Mouse (Mus musculus) testis, adult 2 months (tissue): ENCODE results near the gene Nat10.

ENCODE experiments used
- CTCF ChIP-seq: fragments of 200-500 bp; IDR thresholded peaks from 2 replicates; pipeline ENCODE4 v1.5.1; 2012; ENCODE audit warnings: low read depth, mild to moderate bottlenecking, inconsistent platforms, low read length, moderate library complexity; ENCODE audit not compliant: control insufficient read depth, insufficient read depth, insufficient replicate concordance
- POLR2A ChIP-seq: fragments of 200-500 bp; IDR thresholded peaks from 2 replicates; pipeline ENCODE4 v1.6.1; 2012; ENCODE audit warnings: low read depth, mild to moderate bottlenecking, inconsistent platforms, low read length, moderate library complexity; ENCODE audit not compliant: control insufficient read depth

DNA sequence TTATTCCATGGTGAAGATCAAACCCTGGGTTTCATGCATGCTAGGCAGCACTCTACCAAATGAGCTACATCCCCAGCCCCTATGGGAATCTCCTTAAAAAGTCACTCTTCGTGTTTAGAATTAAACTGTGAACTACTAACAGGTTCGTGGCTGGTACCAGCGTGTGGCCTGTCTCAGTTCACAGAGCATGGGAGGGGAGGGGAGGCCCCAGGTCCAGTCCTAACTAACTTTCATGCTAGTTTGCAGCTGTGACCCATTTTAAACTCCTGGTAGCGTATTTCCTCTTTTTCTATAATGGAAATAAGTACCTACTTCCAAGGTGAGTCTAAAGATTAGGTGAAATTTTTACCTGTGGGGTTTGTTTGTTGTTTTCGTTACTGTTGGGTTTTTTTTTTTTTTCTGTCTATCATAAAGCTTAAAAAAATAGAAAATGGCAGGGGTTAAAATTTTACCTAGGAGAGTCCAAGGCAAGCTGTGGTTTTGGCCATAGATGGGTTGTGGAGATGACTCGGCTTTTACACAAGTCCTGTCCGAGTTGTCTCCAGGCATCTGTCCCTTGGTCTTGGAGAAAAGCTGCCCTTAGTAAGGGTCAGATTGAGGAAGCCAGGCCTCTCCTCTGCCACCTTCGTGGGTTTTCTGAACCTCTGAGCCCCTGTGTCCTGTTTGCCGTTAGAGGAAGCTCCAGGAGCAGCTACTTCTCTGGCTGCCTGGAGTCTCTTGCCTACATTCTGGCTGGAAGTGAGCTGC lies 80.5 kb downstream of the Nat10 start:
- TF ChIP-seq POLR2A (no peak), CTCF (no peak)
